Mouse (Mus musculus) urinary bladder, postnatal 14 days (tissue): ENCODE data around the gene Fbxl17.

Experiments used
- DNase-seq: peaks from one replicate; pipeline ENCODE4 v3.0.0; 2021; ENCODE audit warnings: low spot score

The Fbxl17 gene

DNA sequence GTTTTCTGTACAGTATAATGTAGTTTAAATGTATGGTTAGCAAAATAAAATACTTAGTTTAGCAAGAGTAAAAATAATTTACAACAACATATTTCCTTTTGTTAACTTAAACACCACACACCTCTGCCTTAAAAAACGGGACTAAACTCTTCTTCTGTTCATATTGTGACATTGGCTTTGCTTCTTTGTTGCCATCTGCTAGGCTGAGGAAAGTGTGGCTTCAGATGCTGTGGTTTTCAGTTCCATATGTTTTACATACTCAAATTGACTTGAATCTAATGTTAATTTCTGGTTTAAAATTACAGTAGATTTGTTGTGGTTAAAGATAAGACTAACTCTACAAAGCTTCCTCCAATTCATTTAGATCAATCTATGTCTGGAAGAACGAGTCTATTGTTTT, 218.8 kb downstream of the Fbxl17 start:
- DNase-seq: no peak

DNA sequence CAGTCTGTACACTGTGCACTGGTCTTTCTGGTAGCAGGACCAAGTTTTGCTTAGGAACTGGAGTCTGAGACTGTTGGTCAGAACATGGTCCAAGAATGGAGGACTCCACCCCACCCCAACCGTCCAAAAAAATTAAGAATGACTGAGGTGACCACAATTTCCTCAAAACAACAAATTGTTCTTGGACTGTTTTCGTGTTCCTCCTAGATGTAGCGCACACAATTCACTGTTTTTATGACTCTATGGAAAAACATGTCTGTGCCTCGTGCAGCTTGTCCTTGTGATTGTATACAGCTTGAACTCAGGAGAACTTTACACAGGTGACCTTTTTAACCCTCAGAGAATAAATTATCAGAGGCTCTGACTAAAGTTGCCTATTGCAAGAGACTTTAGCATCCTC, 220.7 kb downstream of the Fbxl17 start:
- DNase-seq: no peak

DNA sequence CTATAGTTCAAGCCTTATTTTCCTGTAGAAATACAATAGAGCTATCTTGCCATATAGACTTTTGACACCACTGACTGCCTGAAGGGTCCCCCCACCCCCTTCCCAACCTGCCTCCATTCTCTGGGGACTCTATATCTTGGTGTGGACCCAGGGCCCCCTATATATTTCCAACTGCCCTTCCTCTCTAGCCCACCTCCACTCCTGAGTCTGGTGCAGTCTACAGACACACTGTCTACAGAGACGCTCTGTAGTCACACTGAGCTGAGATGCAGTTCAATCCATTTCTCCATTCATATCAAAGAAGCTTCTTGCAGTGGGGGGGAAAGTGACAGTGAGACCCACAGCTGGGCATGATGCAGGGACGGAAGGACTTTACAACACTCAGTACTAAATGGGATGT, 226.5 kb downstream of the Fbxl17 start:
- no peak for DNase-seq

DNA sequence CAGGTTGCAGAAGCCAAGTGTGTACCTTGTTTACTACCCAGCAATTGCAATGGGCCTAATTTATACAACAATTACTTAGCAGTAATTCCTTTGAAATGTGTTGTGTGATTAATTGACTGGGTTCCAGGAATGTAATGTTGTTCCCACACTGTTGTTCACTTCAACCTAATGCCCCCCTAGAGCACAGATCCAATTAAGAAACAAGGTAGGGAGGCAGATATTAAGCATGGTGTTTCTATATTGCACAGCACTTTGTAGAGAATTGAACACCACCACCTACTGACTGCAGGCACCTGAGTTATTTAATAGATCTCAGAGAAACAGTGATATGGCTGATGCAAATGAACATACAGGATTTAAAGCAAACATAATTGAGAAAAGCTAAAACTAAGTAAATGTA, 226.9 kb downstream of the Fbxl17 start:
- no peak for DNase-seq

DNA sequence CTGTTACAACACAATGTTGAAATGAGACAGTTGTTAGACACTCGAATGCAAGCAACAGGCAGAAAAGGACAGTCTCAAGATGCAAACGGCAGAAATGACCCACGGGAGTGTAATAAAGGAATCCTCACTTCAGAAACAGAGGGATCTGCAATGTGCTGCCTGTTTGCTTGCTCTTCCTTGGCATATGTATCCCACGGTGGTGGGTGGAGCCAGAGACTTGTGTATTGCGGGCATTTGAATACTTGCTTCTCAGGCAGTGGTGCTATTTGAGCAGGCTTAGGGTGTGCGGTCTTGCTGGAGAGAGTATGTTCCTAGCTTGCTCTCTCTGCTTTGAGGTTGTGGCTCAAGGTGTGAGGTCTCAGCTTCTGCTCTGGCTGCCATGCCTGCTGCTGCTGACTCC, 228.8 kb downstream of the Fbxl17 start:
- no peak for DNase-seq

DNA sequence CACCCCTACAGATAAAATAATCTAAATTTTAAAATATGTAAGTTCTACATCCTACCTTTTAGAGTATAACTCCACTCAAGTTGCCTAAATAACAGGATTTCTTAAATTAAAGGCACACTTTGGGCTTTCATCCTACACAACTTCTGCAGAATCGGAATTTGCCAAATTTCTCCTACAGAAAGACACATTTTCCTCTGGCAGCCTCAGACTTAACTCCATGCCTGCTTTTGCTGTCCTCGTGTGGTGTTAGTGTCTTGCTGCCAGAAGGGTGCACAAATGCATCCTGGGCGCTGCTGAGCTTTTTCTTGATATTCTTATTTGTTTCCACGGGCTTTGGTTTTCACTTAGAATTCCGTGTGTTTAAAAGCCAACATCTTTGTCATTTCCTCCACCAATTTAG, 229.3 kb downstream of the Fbxl17 start:
- DNase-seq: no peak

DNA sequence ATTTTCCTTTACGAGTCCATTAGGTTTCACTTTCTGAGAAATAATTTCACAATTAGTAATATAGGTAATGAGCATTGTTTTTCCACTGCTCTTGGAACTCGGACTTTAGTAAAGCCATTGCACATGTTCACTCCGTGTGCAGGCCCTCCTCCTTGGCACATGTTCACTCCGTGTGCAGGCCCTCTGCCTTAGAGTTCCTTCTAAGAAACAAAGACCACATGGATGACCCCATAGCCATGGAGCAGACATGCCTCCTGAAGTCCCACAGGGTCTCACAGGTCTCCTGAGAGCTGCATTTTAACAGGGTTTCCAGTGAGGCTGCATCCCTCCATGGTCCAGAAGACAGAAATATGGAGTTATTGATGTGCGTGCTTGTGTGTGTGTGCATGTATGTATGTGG, 237.1 kb downstream of the Fbxl17 start:
- DNase-seq: no peak

DNA sequence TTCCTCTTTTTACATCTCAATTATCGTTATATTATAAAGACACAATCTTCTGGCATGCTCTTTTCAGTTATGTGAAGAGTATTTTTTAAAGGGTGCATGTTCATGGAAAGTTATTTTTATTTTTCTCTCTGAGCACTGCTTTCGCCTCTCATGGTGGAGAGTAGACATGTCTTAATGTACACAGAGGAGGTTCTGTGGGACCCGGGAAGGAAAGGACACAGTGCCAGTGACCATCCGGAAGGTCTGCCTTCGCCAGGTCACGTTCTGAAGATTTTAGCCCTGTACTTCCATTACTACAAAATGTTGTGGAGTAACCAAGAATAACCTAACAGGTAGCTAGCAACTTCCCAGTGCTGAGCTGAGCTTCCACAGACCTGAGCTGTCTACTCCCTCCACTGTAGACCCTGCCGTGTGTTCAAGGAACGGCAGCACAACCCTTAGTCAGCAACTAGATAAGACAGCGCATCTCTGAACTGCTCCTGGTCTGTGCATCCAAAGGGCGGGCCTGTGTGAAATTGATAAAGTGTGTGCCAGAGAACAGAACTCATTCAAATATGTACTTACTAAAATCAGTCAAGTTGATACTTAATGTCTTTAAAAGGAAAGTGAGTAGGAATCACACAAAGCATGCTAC, 238.2 kb downstream of the Fbxl17 start:
- DNase-seq: no peak

DNA sequence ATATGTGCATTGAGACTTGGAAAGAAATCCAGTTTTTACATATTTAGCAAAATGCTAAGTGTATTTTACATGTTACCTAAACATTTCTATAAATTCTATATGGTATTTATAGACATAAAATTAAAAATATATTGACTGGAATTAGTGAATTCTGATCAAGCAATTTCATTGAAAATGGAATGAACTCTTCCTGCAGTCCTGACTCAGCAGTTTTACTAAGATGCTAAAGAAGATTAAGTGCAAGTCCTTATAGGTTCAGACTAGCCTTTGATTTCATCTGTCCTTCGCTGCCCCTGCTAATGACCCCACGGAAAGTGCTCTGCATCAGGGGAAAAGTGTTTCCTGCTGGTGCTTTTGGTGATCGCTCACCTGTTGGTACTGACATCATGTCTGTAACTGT, 240.7 kb downstream of the Fbxl17 start:
- no peak for DNase-seq

DNA sequence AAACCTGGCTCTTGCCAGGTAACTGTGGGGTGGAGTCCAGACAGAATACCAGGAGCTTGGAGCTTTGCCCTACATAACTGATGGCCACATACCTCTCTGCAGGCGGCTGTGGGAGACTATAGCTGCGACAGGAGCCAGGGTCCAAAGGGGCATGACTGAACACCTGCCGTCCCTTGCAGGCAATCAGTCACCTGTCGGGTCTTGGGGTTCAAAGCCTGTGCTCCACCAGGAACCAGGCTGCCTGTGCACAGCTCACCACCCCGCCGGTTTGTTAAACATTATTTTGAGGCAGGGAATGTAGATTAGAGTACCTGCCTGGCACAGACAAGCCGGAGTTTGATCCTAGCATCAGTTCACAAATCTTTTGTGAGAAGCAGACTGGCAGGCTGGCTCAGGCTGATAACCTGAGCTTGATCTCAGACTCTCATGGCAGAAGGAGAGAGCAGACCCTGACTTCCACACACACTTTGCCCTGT, 253.6 kb downstream of the Fbxl17 start:
- no peak for DNase-seq

DNA sequence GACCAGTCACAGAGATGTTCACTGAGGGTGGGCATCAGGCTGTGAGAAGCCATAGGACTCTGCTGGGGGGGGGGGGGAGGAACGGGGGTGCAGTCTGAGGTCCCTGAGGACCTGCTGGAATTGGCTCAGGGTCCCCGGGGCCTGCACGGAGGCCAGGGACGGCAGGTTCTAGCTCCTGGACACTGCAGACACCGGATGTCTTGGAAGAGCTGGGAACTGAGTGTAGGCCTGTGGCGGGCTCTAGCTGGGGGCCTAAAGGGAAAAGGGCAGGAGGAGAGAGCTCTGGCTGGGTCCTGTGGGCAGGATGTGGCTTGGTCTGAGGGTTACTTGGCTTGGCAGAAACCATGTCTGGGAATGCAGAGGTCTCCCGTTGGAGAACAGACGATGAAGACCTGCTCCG, 254.3 kb downstream of the Fbxl17 start:
- no peak for DNase-seq

DNA sequence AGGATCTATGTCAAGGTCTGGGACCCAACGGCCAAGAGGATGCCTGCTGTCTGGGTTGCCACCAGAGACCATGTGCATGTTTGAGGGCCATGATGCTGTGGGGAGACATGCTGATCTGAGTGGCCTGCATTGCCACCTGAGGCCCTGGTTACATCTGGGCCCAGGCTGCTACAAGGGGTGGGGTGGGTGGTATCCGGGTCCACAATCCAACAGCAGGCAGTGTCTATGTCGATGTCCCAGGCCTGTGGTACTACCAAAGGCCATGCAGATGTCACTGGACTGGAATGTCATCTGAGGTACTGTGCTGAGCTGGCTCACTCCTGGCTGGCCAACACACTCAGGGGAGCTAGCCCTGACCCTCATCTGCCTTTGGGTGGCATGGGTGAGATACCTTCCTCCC, 257.1 kb downstream of the Fbxl17 start:
- no peak for DNase-seq

DNA sequence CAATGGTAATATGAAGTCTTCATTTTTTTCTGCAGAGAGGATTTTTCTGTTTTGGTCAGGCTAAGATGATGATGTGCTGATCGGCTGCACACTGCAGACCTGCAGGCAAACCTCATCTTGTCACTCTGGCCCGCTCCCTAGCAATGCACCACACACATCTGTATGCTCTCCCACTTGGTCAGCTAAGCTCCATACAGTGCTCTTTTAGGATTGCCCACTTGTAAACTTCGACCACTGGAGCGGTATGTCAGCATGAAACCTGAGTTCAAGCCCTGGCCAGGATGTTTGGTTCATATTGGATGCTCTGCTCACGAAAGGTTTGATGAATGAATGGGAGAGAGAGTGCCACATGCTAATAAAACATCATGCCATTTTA, 259.1 kb downstream of the Fbxl17 start:
- DNase-seq: no peak

DNA sequence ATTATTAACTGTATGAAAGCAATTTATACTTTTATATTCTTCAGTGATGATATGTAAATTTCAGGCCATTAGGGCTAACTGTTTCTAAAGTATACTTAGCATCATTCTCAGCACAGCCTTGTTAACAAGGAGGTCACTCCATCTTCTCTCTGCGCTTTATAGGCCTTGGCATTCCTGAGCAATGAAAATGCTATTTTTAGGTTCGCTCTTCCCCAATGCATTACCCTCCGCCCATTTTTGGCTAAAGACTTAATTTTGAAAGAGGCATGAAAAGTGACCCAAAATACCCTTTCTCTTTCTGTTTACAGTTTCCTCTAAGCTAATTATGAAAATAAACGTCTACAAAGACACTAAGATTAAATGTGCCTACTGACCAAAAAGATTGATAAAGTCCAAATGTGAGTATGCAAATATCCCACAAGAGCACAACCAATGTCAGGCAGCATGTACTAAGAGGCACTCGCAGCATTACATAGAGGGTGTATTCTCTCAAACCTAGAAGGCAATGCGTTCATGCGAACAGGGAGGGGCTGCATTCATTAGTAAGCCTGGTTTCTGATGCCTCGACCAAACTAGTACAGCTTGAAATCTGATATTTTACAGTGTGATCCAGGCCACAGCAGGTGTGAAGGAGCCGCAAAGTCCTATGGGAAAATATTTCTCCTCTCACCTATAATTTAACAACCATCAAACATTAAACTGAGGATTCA, 259.6 kb downstream of the Fbxl17 start:
- DNase-seq: no peak

DNA sequence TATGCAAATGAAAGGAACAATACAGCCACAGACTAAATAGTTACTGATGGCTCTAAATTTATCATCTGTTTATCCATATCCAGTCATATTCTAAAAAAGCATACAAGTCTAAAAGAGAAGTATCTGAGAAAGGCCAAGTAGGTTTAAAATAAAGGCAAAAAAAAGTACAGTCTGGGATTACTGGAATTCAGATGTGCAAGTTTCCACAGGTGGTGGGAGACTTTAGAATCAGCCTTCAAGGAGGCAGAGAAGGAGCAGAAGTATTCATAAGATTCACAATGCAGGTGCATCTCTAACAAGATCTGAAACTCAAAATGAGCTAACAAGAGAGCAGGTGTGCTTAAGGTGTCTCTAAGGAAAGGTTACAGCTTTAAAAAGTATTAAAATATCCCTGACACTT, 263.0 kb downstream of the Fbxl17 start:
- no peak for DNase-seq

DNA sequence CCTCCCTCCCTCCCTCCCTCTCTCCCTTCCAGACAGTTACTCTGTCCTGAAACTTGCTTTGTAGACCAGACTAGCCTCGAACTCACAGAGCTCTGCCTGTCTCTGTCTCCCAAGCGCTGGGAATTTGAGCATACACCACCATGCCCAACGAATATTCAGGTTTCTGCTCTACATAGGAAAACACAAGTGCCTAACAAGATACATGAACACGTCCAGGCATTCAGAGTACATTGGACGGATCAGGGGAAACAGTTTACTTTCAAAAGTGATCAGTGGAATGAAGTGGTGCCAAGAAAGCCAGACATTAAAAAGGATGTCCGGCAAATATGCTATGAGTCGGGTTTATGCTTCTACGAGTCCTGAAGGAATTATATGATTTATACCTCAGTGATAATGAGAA, 263.6 kb downstream of the Fbxl17 start:
- DNase-seq: no peak

DNA sequence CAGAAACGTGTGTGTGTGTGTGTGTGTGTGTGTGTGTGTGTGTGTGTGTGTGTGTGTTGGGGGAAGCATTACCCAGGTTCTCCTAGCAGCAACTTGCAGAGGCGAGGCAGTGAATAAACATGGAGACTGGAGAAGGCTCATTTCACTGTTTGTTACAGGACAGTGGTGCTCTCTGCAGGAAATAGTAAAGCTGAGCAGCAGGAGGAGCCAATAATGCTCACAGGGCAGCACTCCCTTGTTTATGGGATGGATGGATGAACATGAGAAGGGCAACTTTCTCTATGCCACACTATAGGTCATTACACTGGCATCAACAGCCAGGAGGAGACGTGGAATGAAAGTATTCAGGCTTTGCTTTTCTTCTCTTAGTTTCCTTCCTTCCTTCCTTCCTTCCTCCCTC, 264.0 kb downstream of the Fbxl17 start:
- no peak for DNase-seq

DNA sequence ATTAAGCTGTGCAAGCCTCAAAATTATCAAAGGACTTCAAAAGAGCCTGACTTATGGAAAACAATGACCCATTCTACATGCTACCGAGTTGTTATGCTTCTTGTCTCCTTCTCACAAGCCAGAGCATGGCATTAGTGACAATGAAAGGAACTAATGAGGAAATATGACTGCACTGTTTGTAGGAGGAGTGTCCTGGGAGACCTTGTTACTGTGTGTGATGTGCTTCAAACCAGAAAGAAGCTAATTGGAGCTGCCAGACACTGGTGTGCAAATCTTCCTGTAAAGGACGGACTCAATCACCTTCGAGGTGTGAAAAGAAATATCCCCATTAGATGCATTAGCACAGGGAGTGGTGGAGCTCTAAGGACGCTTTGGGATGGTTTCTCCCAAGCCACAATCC, 270.7 kb downstream of the Fbxl17 start:
- DNase-seq: no peak

DNA sequence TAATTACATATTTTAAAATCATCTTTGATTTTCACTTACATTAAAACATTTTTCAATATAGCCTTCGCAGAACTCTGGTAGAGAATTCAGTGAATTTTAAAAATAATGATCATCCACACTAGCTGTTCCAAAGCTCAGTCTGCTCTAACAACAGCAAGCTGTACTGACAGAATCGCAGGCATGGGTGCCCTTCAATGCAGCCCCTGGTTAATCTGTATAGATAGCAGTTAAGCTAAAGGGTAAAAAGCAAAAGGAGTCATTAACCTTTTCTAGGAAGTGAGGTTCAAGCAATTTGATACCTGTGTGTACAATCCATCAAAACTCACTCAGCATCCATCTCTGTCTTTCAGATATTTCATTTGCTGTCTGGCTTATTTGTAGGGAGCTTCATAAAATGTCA, 273.4 kb downstream of the Fbxl17 start:
- DNase-seq: no peak

DNA sequence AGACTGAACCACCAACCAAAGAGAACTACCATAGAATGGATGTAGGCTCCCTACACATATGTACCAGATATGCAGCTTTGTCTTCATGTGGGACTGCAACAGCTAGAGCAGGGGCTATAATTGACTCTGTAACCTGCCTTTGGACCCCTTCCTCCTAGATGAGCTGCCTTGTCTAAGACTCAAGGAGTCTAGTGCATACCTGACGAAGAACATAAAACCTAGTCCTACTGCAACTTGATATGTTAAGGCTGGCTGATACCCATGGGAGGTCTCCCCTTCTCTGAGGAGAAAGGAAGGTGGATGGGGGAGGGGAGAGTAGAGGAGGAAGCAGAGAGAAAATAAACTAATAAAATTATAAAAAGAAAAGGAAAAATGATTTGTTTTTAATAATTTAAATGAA, 273.9 kb downstream of the Fbxl17 start:
- DNase-seq: no peak

DNA sequence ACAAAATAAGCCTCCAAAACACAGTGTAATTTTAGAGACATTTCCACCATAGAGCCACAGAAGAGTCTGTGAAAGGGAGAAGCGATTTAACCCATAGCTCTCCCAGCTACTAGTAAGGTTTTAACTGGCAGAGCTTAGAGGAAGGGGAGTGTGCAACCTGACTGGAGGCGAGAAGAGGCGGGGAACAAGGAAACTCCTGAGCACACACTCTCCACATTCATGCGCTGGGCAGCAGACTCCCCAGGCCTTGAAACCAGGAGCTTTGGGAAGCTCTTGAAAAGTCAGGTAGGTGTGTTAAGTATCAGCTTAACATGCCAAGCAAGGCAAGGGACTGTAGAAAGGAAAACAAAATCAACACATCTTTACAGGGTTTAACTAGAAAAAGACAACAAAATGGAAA, 276.1 kb downstream of the Fbxl17 start:
- no peak for DNase-seq

DNA sequence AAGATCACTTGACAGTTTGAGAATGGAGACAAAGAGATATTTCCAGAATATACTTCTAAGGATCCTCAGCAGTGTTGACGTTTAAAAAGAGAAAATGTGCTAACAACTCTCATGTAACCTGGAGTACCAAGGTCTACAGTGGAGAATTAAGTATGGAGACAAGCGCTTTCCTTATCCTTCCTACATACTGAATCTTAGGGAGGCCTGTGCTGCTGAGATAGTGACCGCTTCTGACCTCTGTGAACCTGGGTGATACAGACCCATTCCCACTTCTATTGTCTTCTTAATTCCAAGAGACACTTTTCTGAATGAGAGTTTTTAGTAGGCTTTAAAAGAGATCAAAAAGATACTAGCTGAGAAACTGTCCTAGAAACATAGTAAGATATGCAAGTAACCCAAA, 278.2 kb downstream of the Fbxl17 start:
- DNase-seq: no peak

DNA sequence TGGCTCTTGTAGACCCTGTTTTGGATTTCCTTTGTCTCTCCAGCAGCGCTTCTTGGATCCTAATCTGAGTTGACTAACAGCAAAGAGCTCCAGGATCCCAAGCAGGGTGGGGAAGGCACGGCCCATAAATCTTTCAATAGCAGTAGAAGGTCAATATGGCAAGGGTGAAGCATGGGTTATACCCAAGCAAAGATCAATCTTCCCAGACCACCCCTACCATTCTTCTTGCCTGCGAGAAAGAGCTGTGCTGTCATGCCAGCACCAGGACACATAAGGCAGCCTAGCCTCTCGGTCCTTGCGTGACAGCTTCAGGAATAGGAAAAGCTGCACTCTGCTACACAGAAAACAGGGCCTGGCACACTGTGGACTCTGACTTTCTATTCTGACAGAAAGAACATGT, 279.0 kb downstream of the Fbxl17 start:
- DNase-seq: no peak

DNA sequence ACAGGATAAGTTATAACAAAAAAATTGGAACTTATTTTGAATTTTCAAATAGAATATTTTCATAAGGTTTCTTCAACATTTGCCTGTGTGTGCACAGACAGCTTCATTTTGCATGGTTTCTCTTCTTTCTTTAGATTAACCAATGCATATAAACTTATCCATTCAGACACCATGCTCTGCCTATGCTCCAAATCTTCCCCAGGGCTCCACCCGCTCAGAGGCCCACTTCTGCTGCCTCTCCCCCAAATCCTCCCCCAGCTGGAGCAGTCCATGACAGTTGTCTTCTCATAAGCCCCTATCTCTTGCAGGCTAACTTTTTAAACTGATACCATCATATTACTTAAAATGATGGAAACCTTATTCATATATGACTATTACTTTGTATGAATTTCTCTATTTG, 282.8 kb downstream of the Fbxl17 start:
- no peak for DNase-seq
